Mouse (Mus musculus) liver, adult 2 months (tissue): ENCODE results near the gene Dph3. TPM values are rescaled to one million over a fixed set of nuclear protein-coding genes. Genes with fewer than 3 reads are reported as not detected.
"Not testable (repeated sequence)": the region's sequence is repeated elsewhere in the genome, so short reads cannot be mapped to it uniquely, and the experiment has no call there.

Experiments used
- DNase-seq: peaks from one replicate; pipeline ENCODE4 v3.0.0-alpha.2; 2011; ENCODE audit warnings: low read depth, low spot score; ENCODE audit errors: extremely low read depth
- H3K27ac ChIP-seq: fragments of 200-500 bp; replicated peaks from 2 replicates; pipeline ENCODE4 v1.5.1; 2012; ENCODE audit warnings: low read depth, mild to moderate bottlenecking, control low read depth, inconsistent platforms, low read length; ENCODE audit not compliant: insufficient read depth
- H3K27me3 ChIP-seq: fragments of 200-500 bp; 2 replicates; pipeline ENCODE4 v1.6.1; 2012; ENCODE audit warnings: mild to moderate bottlenecking, moderate library complexity, low read length, inconsistent platforms; ENCODE audit not compliant: control insufficient read depth, insufficient read depth
- H3K36me3 ChIP-seq: fragments of 200-500 bp; 2 replicates; pipeline ENCODE4 v1.6.1; 2012; ENCODE audit warnings: low read length, inconsistent platforms; ENCODE audit not compliant: control insufficient read depth, insufficient read depth
- H3K4me1 ChIP-seq: fragments of 200-500 bp; 2 replicates; pipeline ENCODE4 v1.6.1; 2011; ENCODE audit warnings: low read length; ENCODE audit not compliant: control insufficient read depth, insufficient read depth
- H3K4me3 ChIP-seq: fragments of 200-500 bp; 2 replicates; pipeline ENCODE4 v1.5.1; 2011; ENCODE audit warnings: low read depth, mild to moderate bottlenecking, control low read depth, low read length, moderate library complexity; ENCODE audit not compliant: insufficient read depth
- H3K79me2 ChIP-seq: fragments of 200-500 bp; 2 replicates; pipeline ENCODE4 v1.6.1; 2012; ENCODE audit warnings: inconsistent platforms, mild to moderate bottlenecking, low read length, moderate library complexity; ENCODE audit not compliant: control insufficient read depth, insufficient read depth
- H3K9ac ChIP-seq: fragments of 200-500 bp; 2 replicates; pipeline ENCODE4 v1.6.1; 2012; ENCODE audit warnings: low read depth, mild to moderate bottlenecking, control low read depth, inconsistent platforms, low read length
- CTCF ChIP-seq: fragments of 200-500 bp; IDR thresholded peaks from 2 replicates; pipeline ENCODE4 v1.5.1; 2011; ENCODE audit warnings: low read depth, low read length, control low read depth
- POLR2A ChIP-seq: fragments of 200-500 bp; IDR thresholded peaks from 2 replicates; pipeline ENCODE4 v1.6.1; 2011; ENCODE audit warnings: low read length, control low read depth; ENCODE audit not compliant: insufficient read depth; ENCODE audit errors: extremely low read depth
- WGBS: fragments of 180-500 bp; shearing (Covaris S2); methylation state at CpG from one replicate; pipeline ENCODE4 v1.1.7; 2018; 5-methylcytosine and 5-hydroxymethylcytosine counted together
- polyA plus RNA-seq: library from polyadenylated mRNA; depleted of rRNA; stranded (reverse); fragments of >200 nt; gene quantifications from 2 replicates; pipeline ENCODE4 v1.2.3, GENCODE M21; 2012
- total RNA-seq: library from RNA; depleted of rRNA; stranded (reverse); fragments of >200 nt; gene quantifications from 2 replicates; pipeline ENCODE4 v1.2.3, GENCODE M21; 2014

Gene Dph3
- total and polyA plus RNA-seq, 2 experiments: 15.1 to 16.2 TPM

DNA sequence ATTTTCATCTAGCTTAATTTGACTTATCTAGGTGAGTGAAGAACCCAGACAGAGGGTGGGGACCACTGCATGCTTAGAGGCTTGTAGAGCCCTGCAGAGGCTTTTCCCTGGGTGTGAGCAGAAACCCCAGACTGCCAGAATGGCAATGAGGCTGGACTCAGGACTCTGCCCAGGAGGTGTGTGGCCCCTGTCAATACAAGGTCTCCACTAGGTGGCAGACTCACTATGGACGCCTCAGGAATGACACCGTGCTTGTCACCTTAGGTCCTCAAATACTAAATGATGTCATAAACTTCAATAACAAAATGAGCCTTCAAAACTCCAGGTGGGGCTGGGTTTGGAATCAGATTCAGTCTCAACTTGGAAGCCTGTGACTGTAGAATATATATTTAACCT lies 36.4 kb upstream of the Dph3 start:
- no peak overlapping the region for H3K9ac ChIP-seq
- no peak overlapping the region for H3K4me3 ChIP-seq
- no peaks in the 10 kb centered on the region for H3K36me3 ChIP-seq
- DNase-seq: peak; percentile 66
- H3K79me2 ChIP-seq: no peaks in the 10 kb centered on the region
- TF ChIP-seq POLR2A (no peak), CTCF (peak; percentile 86)
- H3K27me3 ChIP-seq: 0 out of 2 replicates have a peak, but pooled peaks cover 3% of the 10 kb centered on the region
- WGBS: 6% methylated on average over 2 of the region's 2 CpGs
- no peaks in the 10 kb centered on the region for H3K4me1 ChIP-seq
- H3K27ac ChIP-seq: no peak overlapping the region

DNA sequence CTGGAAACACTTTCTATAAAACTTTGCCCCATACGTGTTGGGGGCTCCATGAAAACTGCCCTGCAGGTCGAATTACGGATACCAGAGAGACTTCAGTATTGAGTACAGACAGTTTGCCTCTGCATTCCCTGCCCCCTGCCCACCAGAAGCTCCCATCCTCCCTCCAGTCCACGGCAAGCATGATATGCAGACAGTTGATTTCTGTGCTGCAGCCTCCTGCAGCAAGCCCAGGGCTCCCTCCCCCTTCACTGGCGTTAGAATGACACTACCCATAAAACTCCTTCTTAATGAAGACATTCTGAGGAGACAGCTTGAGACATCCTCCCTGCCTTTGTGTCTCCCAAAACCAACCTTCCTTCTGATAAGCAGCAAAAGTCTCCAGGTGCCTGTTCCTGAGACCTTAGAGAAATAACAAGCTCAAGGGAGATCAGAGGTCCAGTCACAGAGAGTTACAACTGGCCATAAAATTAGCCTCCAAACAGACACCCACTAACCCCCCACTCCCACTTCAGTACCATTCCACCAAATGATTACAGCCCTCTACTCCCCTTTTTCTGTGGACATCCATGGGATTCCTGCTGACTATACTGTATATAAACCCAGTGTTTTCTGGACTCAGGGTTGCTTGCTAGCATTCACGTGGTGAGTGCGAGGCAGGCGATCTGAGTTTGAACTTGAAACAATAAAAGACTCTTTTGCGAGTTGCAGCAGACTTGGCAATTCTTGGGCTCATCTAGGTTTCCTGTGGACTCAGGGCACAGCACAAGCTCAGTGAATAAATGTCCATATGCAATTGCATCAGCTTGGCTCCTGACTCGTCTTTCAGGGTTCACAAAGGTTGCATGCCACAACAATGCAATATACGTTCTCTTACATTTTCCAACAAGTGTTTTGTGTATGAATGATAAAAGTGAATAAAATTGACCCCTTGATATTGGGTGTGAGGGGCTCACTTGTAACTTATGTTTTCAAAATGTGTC lies 35.7 kb upstream of the Dph3 start:
- WGBS: 75% methylated on average over 11 of the region's 11 CpGs
- Histone ChIP-seq H3K27me3 (0 out of 2 replicates have a peak, but pooled peaks cover 3% of the 10 kb centered on the region), H3K9ac (no peak overlapping the region), H3K36me3 (no peaks in the 10 kb centered on the region), H3K4me1 (no peaks in the 10 kb centered on the region), H3K27ac (no peak overlapping the region; the same call in 1 of the 2 replicates), H3K79me2 (no peaks in the 10 kb centered on the region), H3K4me3 (no peak overlapping the region)
- TF ChIP-seq POLR2A: no peak
- TF ChIP-seq CTCF: no peak
- DNase-seq: no peak

DNA sequence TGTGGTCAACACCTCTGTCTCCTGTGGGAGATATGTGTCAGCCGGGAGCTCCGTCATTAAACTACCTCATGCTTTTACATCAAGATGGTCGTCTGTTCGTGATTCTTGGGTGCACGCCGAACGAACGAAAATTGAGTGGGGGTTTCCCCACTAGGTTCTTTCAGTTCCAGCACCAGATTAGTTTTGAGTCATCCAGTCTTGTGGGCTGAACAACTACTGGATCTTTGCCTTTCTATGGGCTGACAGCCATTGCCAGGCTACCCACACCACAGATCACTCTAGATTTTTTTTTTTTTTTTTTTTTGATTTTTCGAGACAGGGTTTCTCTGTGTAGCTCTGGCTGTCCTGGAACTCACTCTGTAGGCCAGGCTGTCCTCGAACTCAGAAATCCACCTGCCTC lies 26.6 kb upstream of the Dph3 start:
- not testable (repeated sequence) for H3K4me3 ChIP-seq, DNase-seq, H3K27ac ChIP-seq, H3K36me3 ChIP-seq, H3K79me2 ChIP-seq, H3K4me1 ChIP-seq, H3K9ac ChIP-seq, H3K27me3 ChIP-seq
- 93% methylated on average over 10 of the region's 10 CpGs for WGBS

DNA sequence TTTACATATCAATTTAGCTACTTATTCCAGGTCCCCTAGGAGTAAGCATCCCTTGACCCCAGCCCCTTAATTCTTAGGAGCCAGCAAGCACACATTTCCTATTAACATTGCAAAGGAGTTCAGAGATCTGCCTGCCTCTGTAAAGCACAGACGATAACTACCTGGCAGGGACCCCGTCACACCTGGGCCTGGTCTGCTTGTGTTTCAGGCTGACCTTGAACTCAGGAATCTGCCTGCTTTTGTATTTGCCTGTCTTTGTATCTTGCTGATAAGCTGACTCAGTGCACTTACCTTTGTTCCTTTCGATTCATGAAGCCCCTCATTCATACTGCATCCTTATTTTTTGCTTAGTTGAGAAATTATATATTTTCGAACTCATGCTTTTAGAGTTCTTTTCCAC lies 21.4 kb upstream of the Dph3 start:
- Histone ChIP-seq H3K27me3 (no peaks in the 10 kb centered on the region), H3K36me3 (peaks cover 11% of the 10 kb centered on the region), H3K79me2 (no peaks in the 10 kb centered on the region), H3K9ac (no peak overlapping the region), H3K4me1 (no peaks in the 10 kb centered on the region), H3K27ac (no peak overlapping the region), H3K4me3 (no peak overlapping the region)
- TF ChIP-seq CTCF (no peak), POLR2A (no peak)
- no peak for DNase-seq
- 77% methylated on average over 4 of the region's 4 CpGs for WGBS

DNA sequence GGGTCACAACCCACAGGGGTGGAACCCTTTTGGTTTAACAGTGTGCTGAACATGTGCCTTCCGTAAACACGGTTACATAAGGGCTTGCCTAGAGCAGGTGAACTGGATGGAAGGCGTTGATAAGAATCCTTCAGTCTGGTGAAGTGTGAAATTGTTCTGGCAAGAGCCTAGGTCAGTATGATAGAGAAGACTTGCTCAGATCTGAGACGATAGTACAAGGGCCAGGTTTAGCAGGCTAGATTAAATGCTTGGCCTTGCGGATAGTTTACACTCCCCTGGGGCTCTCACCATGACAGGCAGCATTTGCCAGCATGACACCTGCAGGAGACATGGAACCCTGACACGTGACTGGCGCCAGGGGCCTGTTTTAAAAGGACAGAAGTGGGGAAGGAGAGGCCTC lies 20.1 kb upstream of the Dph3 start:
- Histone ChIP-seq H3K36me3 (peaks cover 11% of the 10 kb centered on the region), H3K27me3 (no peaks in the 10 kb centered on the region), H3K9ac (no peak overlapping the region), H3K79me2 (no peaks in the 10 kb centered on the region), H3K27ac (no peak overlapping the region), H3K4me3 (no peak overlapping the region), H3K4me1 (no peaks in the 10 kb centered on the region)
- DNase-seq: no peak
- WGBS: 61% methylated on average over 7 of the region's 7 CpGs
- no peak for TF ChIP-seq CTCF
- no peak for TF ChIP-seq POLR2A

DNA sequence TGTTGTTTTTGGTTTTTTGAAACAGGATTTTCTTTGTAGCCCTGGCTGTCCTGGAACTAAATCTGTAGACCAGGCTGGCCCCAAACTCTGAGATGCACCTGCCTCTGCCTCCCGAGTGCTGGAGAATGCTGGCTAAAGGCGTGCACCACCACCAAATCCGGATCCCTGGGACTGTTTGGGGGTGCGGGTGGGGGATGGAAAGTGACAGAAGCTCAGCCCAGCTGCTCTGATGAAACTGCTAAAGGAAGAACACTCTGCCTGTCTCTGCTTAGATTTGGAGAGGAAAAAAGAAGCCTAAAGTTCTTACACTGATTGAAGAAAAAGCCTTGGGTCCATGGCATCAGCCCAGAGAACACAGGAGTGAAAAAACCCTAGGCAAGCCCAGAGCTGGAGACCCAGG lies 18.0 kb upstream of the Dph3 start:
- TF ChIP-seq POLR2A (no peak), CTCF (no peak)
- DNase-seq: no peak
- Histone ChIP-seq H3K27me3 (no peaks in the 10 kb centered on the region), H3K4me1 (no peaks in the 10 kb centered on the region), H3K4me3 (no peak overlapping the region), H3K27ac (no peak overlapping the region), H3K36me3 (peaks cover 30% of the 10 kb centered on the region), H3K9ac (no peak overlapping the region), H3K79me2 (no peaks in the 10 kb centered on the region)
- WGBS: 89% methylated on average over 4 of the region's 4 CpGs
